Mouse (Mus musculus) heart, adult 2 months (tissue): ENCODE measurements around the gene Lsm14b. TPM values are rescaled to one million over a fixed set of nuclear protein-coding genes. Genes with fewer than 3 reads are reported as not detected.

Source experiments
- DNase-seq, 2 experiments: peaks; one replicate each; pipeline ENCODE4 v3.0.0; 2021
- H3K27ac ChIP-seq: fragments of 200-600 bp; 2 replicates; pipeline ENCODE4 v1.8.1; 2022
- H3K27me3 ChIP-seq: fragments of 200-500 bp; 2 replicates; pipeline ENCODE4 v1.6.1; 2012; ENCODE audit warnings: mild to moderate bottlenecking, low read length, inconsistent platforms, mixed read lengths; ENCODE audit not compliant: control insufficient read depth, insufficient read depth
- H3K36me3 ChIP-seq: fragments of 200-500 bp; 2 replicates; pipeline ENCODE4 v1.6.1; 2012; ENCODE audit warnings: low read length, inconsistent platforms; ENCODE audit not compliant: control insufficient read depth, insufficient read depth
- H3K4me1 ChIP-seq: fragments of 200-500 bp; 2 replicates; pipeline ENCODE4 v1.6.1; 2011; ENCODE audit warnings: low read length; ENCODE audit not compliant: control insufficient read depth, insufficient read depth
- H3K4me3 ChIP-seq: fragments of 200-600 bp; 2 replicates; pipeline ENCODE4 v1.8.1; 2022
- H3K79me2 ChIP-seq: fragments of 200-500 bp; replicated peaks from 2 replicates; pipeline ENCODE4 v1.6.1; 2012; ENCODE audit warnings: mild to moderate bottlenecking, inconsistent platforms, low read length, moderate library complexity, mixed read lengths; ENCODE audit not compliant: control insufficient read depth, insufficient read depth
- H3K9ac ChIP-seq: fragments of 200-500 bp; 2 replicates; pipeline ENCODE4 v1.6.1; 2012; ENCODE audit warnings: low read depth, mild to moderate bottlenecking, control low read depth, inconsistent platforms, low read length, mixed read lengths
- CTCF ChIP-seq: fragments of 200-600 bp; IDR thresholded peaks from 2 replicates; pipeline ENCODE4 v1.8.1; 2022; ENCODE audit warnings: antibody characterized with exemption, mild to moderate bottlenecking, moderate library complexity
- EP300 ChIP-seq: fragments of 200-500 bp; IDR thresholded peaks from 2 replicates; pipeline ENCODE4 v1.6.1; 2011; ENCODE audit warnings: low read depth, low read length, control low read depth; ENCODE audit not compliant: insufficient read depth
- POLR2A ChIP-seq: fragments of 200-500 bp; IDR thresholded peaks from 2 replicates; pipeline ENCODE4 v1.6.1; 2011; ENCODE audit warnings: mild to moderate bottlenecking, low read depth, low read length, control low read depth; ENCODE audit not compliant: insufficient read depth
- WGBS: fragments of 180-500 bp; shearing (Covaris S2); methylation state at CpG from one replicate; pipeline ENCODE4 v1.1.7; 2018; 5-methylcytosine and 5-hydroxymethylcytosine counted together
- intact Hi-C: fragments of 180-260 bp; cut with DNase I; formaldehyde crosslinking; loops from one replicate; pipeline ENCODE4 v1.15.1; 2025
- polyA plus RNA-seq: library from polyadenylated mRNA; depleted of rRNA; stranded (reverse); fragments of >200 nt; gene quantifications from 2 replicates; pipeline ENCODE4 v1.2.3, GENCODE M21; 2012; rRNA removed
- total RNA-seq, 2 experiments: library from RNA; stranded (reverse); gene quantifications; 2 replicates each; pipeline ENCODE4 v1.2.3; 2021

The Lsm14b gene
- total and polyA plus RNA-seq, 3 experiments, result 41.2 to 71.4 (median 60.1) TPM

GRCm38 (mm10) chr2:180083063-180083462 is 58.3 kb downstream of the Lsm14b start:
- DNase-seq, result no peak
- Histone ChIP-seq H3K36me3 (no peaks in the 10 kb centered on the region), H3K79me2 (no peaks in the 10 kb centered on the region), H3K4me3 (no peak overlapping the region), H3K27me3 (no peaks in the 10 kb centered on the region), H3K4me1 (no peaks in the 10 kb centered on the region), H3K27ac (no peak overlapping the region), H3K9ac (no peak overlapping the region)
- WGBS, result 89% methylated on average over 10 of the region's 10 CpGs
- intact Hi-C loops, result no loop called here
- TF ChIP-seq CTCF, result no peak

- 47% methylated on average over 3 of the region's 3 CpGs for WGBS
- TF ChIP-seq POLR2A, result no peak
- no peak for TF ChIP-seq CTCF
- no peak for TF ChIP-seq EP300
- Histone ChIP-seq H3K36me3 (no peaks in the 10 kb centered on the region), H3K27ac (no peak overlapping the region), H3K4me1 (no peaks in the 10 kb centered on the region), H3K79me2 (no peaks in the 10 kb centered on the region), H3K27me3 (no peaks in the 10 kb centered on the region), H3K4me3 (no peak overlapping the region), H3K9ac (no peak overlapping the region)
- DNase-seq, result no peak
- intact Hi-C loops, result no loop called here
Observed at GRCm38 (mm10) chr2:180084565-180084964, 59.8 kb downstream of the Lsm14b start.

Other genes starting within 250 kb of the Lsm14b start
- 10 to 100 TPM; 16.4 to 20.5 TPM for gene Taf4, start 48.3 kb upstream of the Lsm14b start, total RNA-seq
- 7.4 and 8.6 TPM in 2 replicates for gene Taf4, start 48.3 kb upstream of the Lsm14b start, polyA plus RNA-seq
- gene Psma7, start 17.4 kb downstream of the Lsm14b start, total RNA-seq, result 100 to 1,000 TPM; 140 to 162 TPM
- gene Psma7, start 17.4 kb downstream of the Lsm14b start, polyA plus RNA-seq, result 134 and 139 TPM in 2 replicates
- gene Ss18l1, start 17.5 kb downstream of the Lsm14b start, total RNA-seq, result 1 to 10 TPM; 1.9 to 2.0 TPM
- 3.8 and 5.2 TPM in 2 replicates for gene Ss18l1, start 17.5 kb downstream of the Lsm14b start, polyA plus RNA-seq
- gene Mtg2, start 45.6 kb downstream of the Lsm14b start, total RNA-seq, result 10 to 100 TPM; 27.1 to 30.8 TPM
- gene Mtg2, start 45.6 kb downstream of the Lsm14b start, polyA plus RNA-seq, result 23.2 and 32.0 TPM in 2 replicates
- gene Hrh3, start 79.5 kb downstream of the Lsm14b start, total RNA-seq, result under 1 TPM in 1 of 2 experiments, not detected in 1; 0.21 TPM
- gene Hrh3, start 79.5 kb downstream of the Lsm14b start, polyA plus RNA-seq, result 0.06 TPM in 1 of 2 replicates, not detected in the other
- 10 to 100 TPM; 31.8 to 36.4 TPM for gene Osbpl2, start 94.3 kb downstream of the Lsm14b start, total RNA-seq
- 27.6 and 38.5 TPM in 2 replicates for gene Osbpl2, start 94.3 kb downstream of the Lsm14b start, polyA plus RNA-seq
- 10 to 100 TPM; 79.2 to 89.0 TPM for gene Adrm1, start 146.5 kb downstream of the Lsm14b start, total RNA-seq
- 56.6 and 76.0 TPM in 2 replicates for gene Adrm1, start 146.5 kb downstream of the Lsm14b start, polyA plus RNA-seq
- gene Lama5, start 200.9 kb downstream of the Lsm14b start, total RNA-seq, result 100 to 1,000 TPM in 1 of 2 experiments, 10 to 100 TPM in 1; 66.3 to 104 TPM
- gene Lama5, start 200.9 kb downstream of the Lsm14b start, polyA plus RNA-seq, result 83.6 and 109 TPM in 2 replicates
- gene Rps21, start 232.4 kb downstream of the Lsm14b start, total RNA-seq, result 100 to 1,000 TPM; 506 to 570 TPM
- gene Rps21, start 232.4 kb downstream of the Lsm14b start, polyA plus RNA-seq, result 991 and 1,183 TPM in 2 replicates
- gene Cables2, start 248.5 kb downstream of the Lsm14b start, total RNA-seq, result 10 to 100 TPM; 11.2 to 14.3 TPM
- gene Cables2, start 248.5 kb downstream of the Lsm14b start, polyA plus RNA-seq, result 17.6 and 26.7 TPM in 2 replicates